Mouse (Mus musculus): ENCODE measurements around the gene Ctc1. TPM values are rescaled to one million over a fixed set of nuclear protein-coding genes. Genes with fewer than 3 reads are reported as not detected.

Gene Ctc1
- total and polyA plus RNA-seq, 2 experiments from 2014 or later: 18.6 to 40.0 TPM

DNA sequence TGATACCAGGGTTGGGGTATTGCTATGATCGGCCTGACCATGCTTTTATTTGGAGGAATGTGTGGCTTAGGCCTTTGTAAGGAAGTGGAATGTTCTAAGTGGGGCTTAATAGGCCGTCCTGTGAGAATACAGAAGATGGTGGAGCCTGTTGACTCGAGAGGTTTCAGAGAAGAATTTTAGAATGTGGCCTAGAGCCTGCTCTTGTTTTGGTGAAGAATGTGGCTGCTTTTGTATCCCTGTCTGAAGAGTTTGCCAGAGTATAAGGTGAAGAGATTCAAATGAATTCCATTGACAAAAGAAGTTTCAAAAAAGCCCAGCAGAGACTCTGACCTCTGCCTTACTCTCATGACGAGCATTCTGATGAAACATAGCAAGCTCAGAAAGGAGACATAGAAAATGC, 36.1 kb downstream of the Ctc1 start:
- Histone ChIP-seq H3K4me3 (ENCODE audit: low read depth, low read length) (no peak overlapping the region), H3K4me2 (ENCODE audit: low read depth, low read length) (no peak overlapping the region), H3K36me3 (replicated peaks; ENCODE audit: control insufficient read depth, insufficient read depth, low read length) (peaks cover 19% of the 10 kb centered on the region; the same call in 1 of the 2 replicates), H3K4me1 (ENCODE audit: control insufficient read depth, insufficient read depth) (peaks cover 7% of the 10 kb centered on the region), H3K27ac (ENCODE audit: low read depth) (no peak overlapping the region), H3K27me3 (ENCODE audit: control insufficient read depth, insufficient read depth, low read length) (no peaks in the 10 kb centered on the region), H3K9ac (replicated peaks; ENCODE audit: low read depth, low read length) (no peak overlapping the region), H3K9me3 (replicated peaks; ENCODE audit: control insufficient read depth, low read length) (no peaks in the 10 kb centered on the region)
- 87% methylated on average over 4 of the region's 4 CpGs for WGBS
- no peak for ATAC-seq (ENCODE audit: insufficient read depth, low read depth)
- DNase-seq (ENCODE audit: low spot score): no peak
- TF ChIP-seq CTCF (IDR thresholded peaks at IDR 0.05; ENCODE audit: low read depth) (no peak), EP300 (IDR thresholded peaks at IDR 0.05; ENCODE audit: low read depth) (no peak)

DNA sequence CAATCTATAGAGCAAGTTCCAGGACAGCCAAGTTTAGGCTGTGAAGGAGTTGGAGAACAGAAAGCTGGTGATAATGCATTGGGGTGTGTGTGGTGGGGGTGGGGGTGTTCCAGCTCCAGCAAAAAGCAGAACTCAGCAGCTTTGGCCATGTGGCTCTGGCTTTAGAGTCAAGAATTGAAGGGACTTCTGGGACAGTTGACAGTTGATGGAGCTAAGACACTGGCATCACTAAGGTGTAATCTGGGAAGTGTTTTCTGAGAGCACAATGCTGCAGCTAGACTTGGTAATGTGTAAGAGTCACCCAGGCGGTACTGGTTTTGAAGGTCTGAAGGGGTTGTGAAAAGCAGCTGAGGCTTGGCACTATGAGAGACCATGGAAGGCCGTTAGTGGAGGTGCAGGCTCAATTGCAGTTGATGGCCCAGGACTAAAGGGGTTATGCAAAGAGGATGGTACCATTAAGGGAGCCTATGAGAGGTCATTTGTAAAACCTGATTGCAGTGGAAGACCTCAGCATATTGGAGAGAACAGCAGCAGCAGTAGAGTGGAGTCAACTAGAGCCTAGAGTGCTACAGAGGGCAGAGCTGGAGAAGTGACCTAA, 37.2 kb downstream of the Ctc1 start:
- no peak for ATAC-seq (ENCODE audit: insufficient read depth, low read depth)
- 0 out of 2 replicates have a peak, but pooled peaks cover under 1% of the 10 kb centered on the region for H3K4me1 ChIP-seq (ENCODE audit: control insufficient read depth, insufficient read depth)
- WGBS: 91% methylated on average over 2 of the region's 2 CpGs
- H3K4me2 ChIP-seq (ENCODE audit: low read depth, low read length): no peak overlapping the region
- TF ChIP-seq EP300 (IDR thresholded peaks at IDR 0.05; ENCODE audit: low read depth) (no peak), CTCF (IDR thresholded peaks at IDR 0.05; ENCODE audit: low read depth) (no peak)
- H3K27ac ChIP-seq (ENCODE audit: low read depth): no peak overlapping the region
- no peaks in the 10 kb centered on the region for H3K27me3 ChIP-seq (ENCODE audit: control insufficient read depth, insufficient read depth, low read length)
- H3K36me3 ChIP-seq (replicated peaks; ENCODE audit: control insufficient read depth, insufficient read depth, low read length): peaks cover 19% of the 10 kb centered on the region; the same call in 1 of the 2 replicates
- no peak overlapping the region for H3K4me3 ChIP-seq (ENCODE audit: low read depth, low read length)
- H3K9me3 ChIP-seq (replicated peaks; ENCODE audit: control insufficient read depth, low read length): no peaks in the 10 kb centered on the region
- no peak for DNase-seq (ENCODE audit: low spot score)
- H3K9ac ChIP-seq (replicated peaks; ENCODE audit: low read depth, low read length): no peak overlapping the region

DNA sequence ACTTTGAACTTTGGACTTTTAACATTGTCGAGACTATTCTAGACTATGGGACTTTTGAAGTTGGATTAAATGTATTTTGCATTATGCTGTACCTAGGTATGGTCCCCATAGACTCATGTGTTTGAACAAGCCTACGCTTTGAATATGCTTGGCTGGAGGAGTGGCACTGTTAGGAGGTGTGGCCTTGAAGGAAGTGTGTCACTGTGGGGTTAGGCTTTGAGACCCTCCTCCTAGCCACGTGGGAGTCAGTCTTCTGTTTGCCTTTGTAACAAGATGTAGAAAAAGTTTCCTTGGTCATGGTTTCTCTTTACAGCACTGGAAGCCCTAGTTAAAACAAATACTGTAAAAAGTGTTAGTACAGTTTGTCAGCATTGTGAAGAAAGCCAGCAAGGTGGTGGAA, 38.1 kb downstream of the Ctc1 start:
- ATAC-seq (ENCODE audit: insufficient read depth, low read depth): no peak

DNA sequence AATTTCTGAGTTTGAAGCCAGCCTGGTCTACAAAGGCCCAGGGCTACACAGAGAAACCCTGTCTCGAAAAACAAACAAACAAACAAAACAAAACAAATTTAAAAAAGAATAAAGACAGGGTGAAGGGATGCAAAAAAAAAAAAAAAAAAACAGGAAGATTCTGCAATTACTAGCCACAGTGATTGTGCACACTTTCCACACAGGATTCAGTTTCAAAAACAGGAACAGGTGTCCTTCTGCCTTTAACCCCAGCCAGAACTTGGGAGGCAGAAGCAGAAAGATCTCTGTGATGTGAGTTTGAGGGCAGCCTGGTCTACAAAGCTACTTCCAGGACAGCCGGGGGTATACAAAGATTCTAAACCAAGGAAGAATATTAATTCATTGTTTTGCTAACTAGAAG, 42.6 kb downstream of the Ctc1 start:
- Histone ChIP-seq H3K36me3 (replicated peaks; ENCODE audit: control insufficient read depth, insufficient read depth, low read length) (no peaks in the 10 kb centered on the region), H3K27ac (ENCODE audit: low read depth) (peak overlapping the region; percentile 92), H3K9me3 (replicated peaks; ENCODE audit: control insufficient read depth, low read length) (no peaks in the 10 kb centered on the region), H3K9ac (replicated peaks; ENCODE audit: low read depth, low read length) (peak overlapping the region; percentile 92), H3K27me3 (ENCODE audit: control insufficient read depth, insufficient read depth, low read length) (no peaks in the 10 kb centered on the region), H3K4me3 (ENCODE audit: low read depth, low read length) (peak overlapping the region; percentile 98), H3K4me1 (ENCODE audit: control insufficient read depth, insufficient read depth) (peaks cover 25% of the 10 kb centered on the region), H3K4me2 (ENCODE audit: low read depth, low read length) (peak overlapping the region; percentile 90)
- no peak for DNase-seq (ENCODE audit: low spot score)
- ATAC-seq (ENCODE audit: insufficient read depth, low read depth): no peak
- TF ChIP-seq EP300 (IDR thresholded peaks at IDR 0.05; ENCODE audit: low read depth) (no peak), CTCF (IDR thresholded peaks at IDR 0.05; ENCODE audit: low read depth) (no peak)
- WGBS: 56% methylated on average over 2 of the region's 2 CpGs

More for the DNA sequence above, 38.1 kb downstream of the Ctc1 start:
- 70% methylated on average over 3 of the region's 3 CpGs for WGBS
- Histone ChIP-seq H3K36me3 (replicated peaks; ENCODE audit: control insufficient read depth, insufficient read depth, low read length) (peaks cover 19% of the 10 kb centered on the region; the same call in 1 of the 2 replicates), H3K9me3 (replicated peaks; ENCODE audit: control insufficient read depth, low read length) (no peaks in the 10 kb centered on the region), H3K4me3 (ENCODE audit: low read depth, low read length) (no peak overlapping the region), H3K27me3 (ENCODE audit: control insufficient read depth, insufficient read depth, low read length) (no peaks in the 10 kb centered on the region), H3K27ac (ENCODE audit: low read depth) (no peak overlapping the region), H3K4me1 (ENCODE audit: control insufficient read depth, insufficient read depth) (peaks cover 9% of the 10 kb centered on the region; the same call in 1 of the 2 replicates), H3K9ac (replicated peaks; ENCODE audit: low read depth, low read length) (no peak overlapping the region), H3K4me2 (ENCODE audit: low read depth, low read length) (no peak overlapping the region)
- TF ChIP-seq CTCF (IDR thresholded peaks at IDR 0.05; ENCODE audit: low read depth) (no peak), EP300 (IDR thresholded peaks at IDR 0.05; ENCODE audit: low read depth) (no peak)
- DNase-seq (ENCODE audit: low spot score): no peak

DNA sequence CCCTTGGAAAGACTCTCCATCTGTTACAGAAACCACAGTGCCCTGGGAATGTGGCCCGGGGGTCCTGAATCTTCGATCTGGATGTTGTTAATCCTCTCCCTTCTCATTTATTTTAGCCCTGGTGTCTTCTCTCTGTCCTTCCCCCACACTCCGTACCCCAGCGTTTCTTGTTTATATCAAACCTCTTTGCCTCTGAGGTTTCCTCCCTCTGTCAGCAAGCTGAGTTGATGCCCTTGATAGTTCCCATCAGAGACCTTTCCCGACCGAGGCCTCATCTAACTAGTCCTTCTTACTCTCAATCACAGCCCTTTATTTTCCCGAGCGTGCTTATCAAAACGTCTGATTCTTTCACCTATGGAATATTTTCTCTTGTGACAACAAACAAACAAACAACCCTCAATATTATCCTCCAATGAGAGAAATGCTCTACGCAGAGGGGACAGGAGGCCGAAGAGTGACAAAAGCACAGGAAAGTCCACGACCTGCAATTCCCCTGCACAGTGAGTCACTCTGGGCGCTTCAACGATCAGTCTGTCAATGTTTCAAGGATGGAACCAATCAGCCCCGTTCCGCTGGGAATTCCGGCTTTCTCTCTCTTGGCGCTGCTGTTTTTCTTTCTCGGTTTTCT, 43.1 kb downstream of the Ctc1 start:
- TF ChIP-seq CTCF (IDR thresholded peaks at IDR 0.05; ENCODE audit: low read depth) (no peak), EP300 (IDR thresholded peaks at IDR 0.05; ENCODE audit: low read depth) (no peak)
- Histone ChIP-seq H3K9me3 (replicated peaks; ENCODE audit: control insufficient read depth, low read length) (no peaks in the 10 kb centered on the region), H3K4me3 (ENCODE audit: low read depth, low read length) (peak overlapping the region; percentile 98), H3K9ac (replicated peaks; ENCODE audit: low read depth, low read length) (peak overlapping the region; percentile 92), H3K36me3 (replicated peaks; ENCODE audit: control insufficient read depth, insufficient read depth, low read length) (no peaks in the 10 kb centered on the region), H3K27me3 (ENCODE audit: control insufficient read depth, insufficient read depth, low read length) (no peaks in the 10 kb centered on the region), H3K4me2 (ENCODE audit: low read depth, low read length) (peak overlapping the region; percentile 90), H3K4me1 (ENCODE audit: control insufficient read depth, insufficient read depth) (peaks cover 27% of the 10 kb centered on the region), H3K27ac (ENCODE audit: low read depth) (peak overlapping the region; percentile 92)
- 1% methylated on average over 19 of the region's 19 CpGs for WGBS
- ATAC-seq (ENCODE audit: insufficient read depth, low read depth) (no peak; the same call in 1 of the 2 replicates), DNase-seq (ENCODE audit: low spot score) (no peak)

Measured in heart, postnatal 0 days (tissue).